Mouse (Mus musculus): ENCODE results near the gene Gm11077. TPM values are rescaled to one million over a fixed set of nuclear protein-coding genes. Genes with fewer than 3 reads are reported as not detected.
A peak's percentile ranks its signal among the peaks of the same experiment; 100 is the strongest.

The Gm11077 gene
- polyA plus RNA-seq (2015; fragmentation: Nextera tagmentation; extraction: Ambion mirVana), result not detected in 2 replicates

DNA sequence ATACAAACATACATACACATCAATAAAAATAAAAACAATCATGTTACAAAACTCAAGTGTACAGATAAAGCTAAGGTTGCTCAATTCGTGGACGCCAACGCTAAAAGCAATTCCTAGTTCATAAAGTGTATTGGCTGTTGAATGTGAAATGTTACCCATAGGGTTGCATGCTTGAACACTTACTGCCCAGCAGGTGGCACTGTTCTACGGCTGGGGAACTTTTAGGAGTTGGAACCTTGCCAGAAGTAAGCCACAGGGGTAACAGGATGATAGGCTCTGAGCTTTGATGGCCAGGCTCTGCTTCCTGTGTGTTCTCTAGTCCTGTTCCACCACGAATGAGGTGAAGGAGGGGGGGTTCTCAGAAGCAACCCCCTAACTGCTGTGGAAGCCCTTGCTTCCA, at the start of gene Gm11077:
Gene Gm11077, plus strand, starts transcription at position 13 of the 400 bp plus-strand sequence.
- no peak for DNase-seq (ENCODE audit: low spot score)

DNA sequence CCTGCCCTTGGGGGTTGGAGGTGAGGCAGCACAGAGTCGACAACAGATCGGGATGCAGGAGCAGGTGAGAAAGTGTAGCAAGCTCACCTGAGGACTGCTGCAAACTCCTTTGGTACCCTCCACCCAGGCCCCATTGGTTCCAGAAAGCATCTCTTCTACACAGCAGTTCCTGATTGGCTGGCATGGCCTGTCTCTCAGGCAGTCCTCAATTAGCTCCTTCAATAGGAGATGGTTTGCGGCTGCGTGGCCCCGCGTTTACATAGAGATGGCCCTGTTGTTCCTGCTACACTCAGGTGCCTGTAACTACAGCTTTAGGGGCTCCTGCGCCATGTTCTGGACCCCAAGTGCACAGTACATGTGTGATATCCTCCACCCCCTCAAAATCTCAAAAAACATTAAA, 48.4 kb upstream of the Gm11077 start:
- DNase-seq (ENCODE audit: low spot score), result no peak

DNA sequence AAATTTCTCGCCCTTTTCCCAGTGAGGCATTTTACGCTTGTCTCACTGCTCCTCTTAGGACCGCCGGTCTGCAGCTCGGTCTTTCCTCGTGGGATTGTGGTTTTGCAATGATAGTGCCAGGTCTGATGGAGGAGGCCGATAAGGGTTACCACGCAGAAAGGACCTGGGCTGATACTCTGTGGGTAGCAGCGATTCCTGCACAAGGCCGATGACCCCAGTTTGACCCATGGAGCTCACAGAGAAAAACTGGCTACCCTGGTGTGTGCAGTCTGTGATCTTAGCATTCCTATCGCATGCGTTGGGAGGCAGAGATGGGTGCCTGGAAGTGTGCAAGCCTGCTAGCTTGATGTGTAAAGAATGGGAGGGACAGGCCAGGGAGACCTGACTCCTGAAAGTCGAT, 46.3 kb upstream of the Gm11077 start:
- DNase-seq (ENCODE audit: low spot score), result no peak

DNA sequence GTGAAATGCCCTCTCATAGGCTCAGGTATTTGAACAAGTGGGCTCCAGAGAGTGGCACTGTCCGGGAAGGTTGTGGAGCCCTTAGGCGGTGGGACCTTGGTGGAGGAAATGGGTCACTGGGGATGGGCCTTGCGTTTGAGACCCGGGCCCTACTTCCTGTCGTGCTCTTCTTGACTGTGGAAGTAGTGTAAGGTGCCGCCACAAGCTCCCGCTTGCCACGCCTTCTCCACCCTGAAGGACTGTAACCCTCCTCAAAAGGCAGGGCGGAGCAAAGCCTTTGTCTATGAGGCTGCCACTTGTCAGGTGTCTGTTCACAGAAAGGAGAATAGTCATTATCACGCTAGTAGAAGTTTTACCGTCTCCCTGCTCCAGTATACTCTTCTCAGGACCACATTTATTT, 44.7 kb upstream of the Gm11077 start:
- DNase-seq (ENCODE audit: low spot score), result peak; percentile 39

DNA sequence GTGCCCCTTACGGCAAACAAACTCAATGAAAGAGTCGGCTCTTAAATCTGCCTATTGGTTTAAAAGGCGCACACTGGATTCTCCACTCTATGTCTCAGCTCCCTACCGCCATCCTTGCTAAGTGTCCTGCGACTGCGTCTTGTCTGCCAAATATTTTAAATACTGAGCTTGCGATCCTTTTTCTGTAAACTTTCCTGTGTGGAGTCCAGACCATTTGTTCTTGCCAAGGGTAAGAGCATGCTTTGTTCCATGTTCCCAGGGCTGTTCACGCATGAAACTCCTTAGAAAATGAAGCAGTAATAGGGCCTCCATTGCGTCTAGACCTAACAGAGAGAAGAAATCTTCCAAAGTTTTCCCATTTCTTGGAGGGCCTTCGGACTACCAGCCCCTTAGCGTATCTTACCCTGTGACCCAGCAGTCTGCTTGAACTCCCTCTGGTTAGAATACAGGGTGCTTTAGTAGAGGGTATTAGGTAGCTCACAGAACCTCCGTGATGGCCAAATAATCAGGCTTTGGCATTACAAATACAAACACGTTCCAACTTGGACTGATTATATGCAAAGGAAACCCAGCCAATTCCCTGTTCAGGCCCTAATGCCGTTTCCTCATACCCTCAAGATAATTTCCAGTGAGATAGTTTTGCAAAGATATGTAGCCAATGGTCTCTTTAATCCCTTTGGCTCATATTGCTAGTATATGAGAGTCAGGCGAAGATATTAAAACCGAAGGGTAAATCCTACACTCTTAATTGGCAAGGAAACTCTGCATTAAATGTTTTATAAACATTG, 39.3 kb upstream of the Gm11077 start:
- DNase-seq (ENCODE audit: low spot score), result no peak

DNA sequence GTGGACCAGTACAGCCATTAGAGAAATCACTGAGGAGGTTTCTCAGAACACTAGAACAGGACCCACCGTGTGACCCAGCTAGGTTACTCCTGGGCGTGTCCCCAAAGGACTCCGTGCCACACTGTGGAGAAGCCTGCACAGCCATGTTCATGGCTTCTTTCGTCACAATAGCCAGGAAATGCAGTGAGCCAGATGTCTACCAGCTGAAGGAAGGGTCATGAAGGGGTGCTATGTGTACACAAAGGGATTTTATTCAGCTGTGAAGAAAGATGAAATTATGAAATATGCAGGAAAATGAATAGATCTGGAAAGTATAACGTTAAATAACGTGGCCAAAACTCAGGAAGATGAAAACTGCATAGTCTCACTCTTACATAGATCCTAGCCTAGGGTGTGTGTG, 36.9 kb upstream of the Gm11077 start:
- no peak for DNase-seq (ENCODE audit: low spot score)

DNA sequence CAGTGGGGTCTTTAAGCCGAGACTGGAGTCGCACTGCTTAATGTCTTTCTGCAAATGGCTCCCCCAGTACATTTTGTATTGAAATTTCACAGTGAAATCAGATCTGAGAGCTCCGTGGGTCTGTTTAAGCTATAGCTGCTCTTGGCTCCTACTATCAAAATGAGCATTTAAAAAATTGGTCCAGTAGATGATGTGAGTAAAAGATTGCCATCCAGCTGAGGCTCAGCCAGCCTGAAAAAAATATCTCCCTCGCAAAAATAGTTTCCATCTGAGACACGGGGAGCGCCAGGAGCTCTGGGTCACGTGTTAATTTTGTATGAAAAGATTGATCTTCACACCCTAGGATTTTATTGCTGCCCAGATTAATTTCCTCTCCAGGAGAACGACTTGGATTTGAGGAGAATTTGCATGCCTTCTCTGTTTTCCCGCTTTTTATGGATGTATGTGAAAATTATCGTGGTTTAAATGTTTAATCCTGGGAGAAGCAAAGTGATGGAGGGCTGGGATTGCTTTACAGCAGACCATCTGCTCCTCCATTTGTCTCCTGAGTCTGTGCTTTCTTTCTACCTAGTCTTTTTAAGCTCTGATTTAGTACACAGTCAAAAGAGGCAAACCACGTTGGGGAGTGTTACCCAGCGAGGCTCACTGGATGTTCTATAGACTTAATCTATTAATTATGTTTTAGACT, 32.7 kb upstream of the Gm11077 start:
- no peak for DNase-seq (ENCODE audit: low spot score)

DNA sequence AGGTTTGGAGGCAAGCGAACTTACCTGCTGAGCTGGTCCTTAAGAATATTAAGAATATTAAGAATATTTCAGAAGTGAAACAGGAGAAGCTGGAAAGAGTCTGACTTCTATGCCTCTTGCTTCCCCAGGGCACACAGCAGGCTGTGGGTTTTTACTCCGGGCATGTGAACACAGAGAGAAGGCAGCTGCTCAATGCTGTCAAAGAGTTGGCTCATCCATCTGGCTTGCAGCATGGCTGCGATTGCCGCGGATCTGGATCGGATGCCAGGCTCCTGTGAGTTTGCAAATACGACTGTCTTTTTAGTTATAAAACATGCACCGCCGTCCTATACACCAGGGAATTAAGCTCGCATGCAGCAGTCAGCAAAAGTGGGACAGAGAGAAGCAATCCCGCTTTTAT, 31.1 kb upstream of the Gm11077 start:
- DNase-seq (ENCODE audit: low spot score), result no peak

DNA sequence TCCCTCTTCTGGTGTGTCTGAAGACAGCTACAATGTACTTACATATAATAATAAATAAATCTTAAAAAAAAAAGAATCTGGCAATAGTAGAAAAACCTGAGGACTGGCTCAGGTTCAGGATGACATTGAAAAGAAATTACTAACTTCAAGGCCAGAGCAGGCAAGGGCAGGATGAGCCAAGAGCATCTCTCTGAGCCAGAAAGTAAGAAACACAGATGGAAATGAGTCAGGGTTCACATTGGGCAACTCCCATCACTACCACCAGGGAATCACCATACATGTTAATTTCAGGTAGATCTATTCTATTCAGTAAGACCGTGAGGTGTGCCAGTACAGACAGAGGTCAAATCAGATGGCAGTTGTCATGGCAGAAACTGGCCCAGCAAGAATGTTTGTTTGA, 30.5 kb upstream of the Gm11077 start:
- no peak for DNase-seq (ENCODE audit: low spot score)

DNA sequence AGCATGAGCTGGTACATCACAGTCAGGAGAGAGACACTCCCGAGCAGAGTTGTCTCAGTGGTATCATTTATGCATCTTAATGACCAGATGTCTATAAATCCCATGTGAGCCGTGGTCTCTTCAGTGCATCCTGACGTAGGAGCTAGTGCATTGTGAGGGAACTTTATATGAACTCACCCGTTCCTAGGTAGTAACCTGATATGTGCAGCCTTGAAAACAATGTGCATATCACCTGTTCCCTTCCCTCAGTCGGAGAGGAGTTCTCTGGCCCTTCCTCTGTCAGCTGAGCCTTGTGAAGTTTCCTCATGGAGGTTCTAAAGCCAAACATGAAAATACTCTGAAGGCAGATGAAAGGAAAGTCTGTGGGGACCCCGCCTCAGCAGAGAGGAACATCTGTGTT, 27.8 kb upstream of the Gm11077 start:
- no peak for DNase-seq (ENCODE audit: low spot score)

DNA sequence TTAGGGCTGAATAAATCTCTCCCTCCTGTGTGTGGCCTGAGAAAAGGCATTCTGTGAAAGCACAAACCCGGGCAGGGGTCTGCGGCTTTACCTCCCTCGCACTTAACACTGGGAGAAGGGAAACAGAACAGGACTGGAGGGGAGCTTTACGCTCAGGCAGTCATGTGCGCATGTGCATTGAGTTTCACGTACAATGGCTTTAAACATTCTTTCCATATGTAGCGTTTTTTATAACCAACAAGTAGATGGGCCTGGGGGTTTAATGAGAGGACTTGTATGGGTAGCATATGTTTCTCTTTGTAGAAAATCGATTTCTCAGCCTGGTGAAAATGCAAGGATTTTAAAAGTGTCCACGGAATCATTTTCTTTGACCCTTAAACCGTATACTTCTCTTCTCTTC, 24.0 kb upstream of the Gm11077 start:
- DNase-seq (ENCODE audit: low spot score), result no peak

DNA sequence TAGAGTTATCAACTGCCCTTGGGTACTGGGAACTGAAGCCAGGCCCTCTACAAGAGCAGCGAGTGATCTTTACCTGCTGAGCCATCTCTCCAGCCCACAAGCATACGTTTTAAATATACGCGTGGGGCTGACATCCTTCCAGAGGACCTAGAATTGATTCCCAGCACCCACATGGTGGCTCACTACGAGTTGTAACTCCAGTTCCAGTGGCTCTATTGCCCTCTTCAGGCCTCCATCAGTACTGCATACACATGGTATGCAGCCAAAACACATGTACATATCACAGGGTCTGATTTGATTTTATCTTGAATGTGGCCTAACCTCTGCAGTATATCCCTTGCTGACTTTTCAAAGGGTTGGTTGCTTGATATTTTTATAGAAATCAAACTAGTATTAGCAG, 23.0 kb upstream of the Gm11077 start:
- DNase-seq (ENCODE audit: low spot score), result no peak

DNA sequence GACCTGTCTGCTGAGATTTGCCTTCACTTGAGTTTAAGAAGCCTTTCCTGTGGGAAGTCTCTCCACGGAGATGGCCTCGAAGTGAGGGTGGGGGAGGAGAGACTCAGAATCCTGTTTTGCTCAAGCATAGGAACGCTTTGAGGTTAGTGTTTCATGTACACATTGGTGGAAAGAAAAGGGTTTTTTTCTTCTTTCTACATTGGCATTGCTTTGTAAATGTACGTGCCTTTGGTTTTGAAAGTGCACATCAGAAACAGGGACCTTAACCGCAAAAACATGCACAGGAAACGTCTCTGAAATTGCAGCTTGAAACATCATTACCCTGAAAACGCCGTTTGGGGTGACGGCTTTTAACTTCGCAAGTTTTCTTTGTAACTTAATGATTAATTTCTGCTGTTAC, 21.0 kb upstream of the Gm11077 start:
- peak; percentile 82 for DNase-seq (ENCODE audit: low spot score)

DNA sequence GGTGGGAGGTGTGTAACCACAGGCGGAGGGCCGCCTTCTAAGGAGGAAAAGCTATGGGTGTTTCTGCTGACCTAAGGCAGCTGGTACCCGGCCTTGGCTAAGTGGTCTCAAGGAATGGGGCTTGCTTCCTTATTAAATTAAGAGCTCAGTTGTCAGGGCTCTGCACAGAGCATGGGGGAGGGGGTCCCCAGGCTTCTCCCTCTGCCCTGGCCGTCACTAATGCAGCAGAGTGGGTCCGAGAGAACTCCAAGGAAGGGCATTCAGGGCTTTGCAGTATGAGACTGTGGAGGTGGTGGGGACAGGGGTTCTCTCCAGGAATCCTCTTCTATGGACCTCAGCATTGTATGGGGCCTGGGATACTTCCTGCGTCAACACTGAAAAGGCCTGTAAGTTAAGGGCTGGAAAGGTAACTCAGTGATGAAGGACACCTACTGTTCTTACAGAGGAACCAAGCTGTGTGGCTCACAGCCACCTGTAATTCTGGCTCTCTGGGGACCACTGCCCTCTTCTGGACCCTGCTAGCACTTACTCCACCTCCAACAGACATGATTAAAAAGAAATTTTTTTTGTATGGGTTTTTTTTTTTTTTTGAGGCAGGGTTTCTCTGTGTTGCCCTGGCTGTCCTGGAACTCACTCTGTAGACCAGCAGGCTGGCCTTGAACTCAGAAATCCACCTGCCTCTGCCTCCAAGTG, 19.5 kb upstream of the Gm11077 start:
- peak; percentile 59 for DNase-seq (ENCODE audit: low spot score)

DNA sequence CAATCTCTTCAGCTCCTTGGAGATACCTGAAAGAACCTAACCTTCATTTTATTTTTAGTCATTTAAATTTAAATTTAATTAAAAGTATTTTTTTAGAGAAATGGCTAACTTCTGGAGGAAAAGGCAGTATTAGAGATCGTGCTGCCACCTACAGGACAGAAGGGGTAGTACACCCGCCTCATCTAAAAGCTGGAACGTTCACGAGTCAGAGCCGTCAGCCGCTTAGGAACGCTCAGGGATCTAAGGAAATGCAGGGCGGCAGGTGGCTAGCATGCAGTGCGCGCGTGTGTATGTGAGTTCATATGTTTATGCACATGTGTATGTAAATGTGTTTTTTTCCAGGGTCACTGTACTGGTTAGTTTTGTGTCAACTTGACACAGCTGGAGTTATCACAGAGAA, 16.3 kb upstream of the Gm11077 start:
- peak; percentile 65 for DNase-seq (ENCODE audit: low spot score)

DNA sequence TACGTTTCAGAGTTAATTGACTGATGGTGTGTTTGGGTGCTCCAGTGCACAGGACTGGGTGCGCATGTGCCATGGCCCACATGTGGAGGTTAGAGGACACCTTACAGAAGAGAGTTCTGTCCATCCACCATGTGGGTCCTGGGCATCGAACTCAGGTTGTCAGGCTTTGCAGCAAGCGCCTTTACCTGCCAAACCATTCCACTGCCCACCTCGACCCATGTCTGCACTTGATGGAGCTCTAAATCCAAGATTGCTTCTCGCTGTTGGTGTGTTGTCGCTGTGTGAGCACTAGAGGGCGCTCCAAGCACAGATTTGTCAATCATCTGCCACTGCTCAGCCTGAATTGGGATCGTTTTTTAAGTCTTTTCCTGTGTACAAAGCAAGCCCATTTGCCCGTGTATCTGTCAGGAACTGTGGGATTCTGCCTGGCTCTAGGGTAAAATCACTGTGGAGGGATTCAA, 14.1 kb upstream of the Gm11077 start:
- peak; percentile 79 for DNase-seq (ENCODE audit: low spot score)

DNA sequence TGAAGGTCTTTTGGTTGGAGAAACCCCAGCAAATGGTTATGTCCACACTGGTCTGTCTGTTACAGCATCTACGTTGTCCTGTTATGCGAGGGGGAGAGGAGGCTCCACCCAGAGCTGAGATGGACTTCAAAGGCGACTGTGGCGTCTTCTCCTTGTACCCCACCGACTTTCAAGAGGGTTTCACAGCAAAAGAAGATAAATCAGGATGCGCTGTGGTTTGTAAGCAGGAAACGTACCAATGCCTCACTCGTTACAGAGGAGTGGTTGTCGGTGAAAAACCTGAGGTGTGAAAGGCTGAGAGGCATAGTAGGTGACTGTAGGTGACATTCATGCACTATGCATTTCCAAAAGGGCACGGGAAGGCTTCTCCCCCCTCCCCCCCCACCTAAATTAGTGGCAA, 7.0 kb upstream of the Gm11077 start:
- DNase-seq (ENCODE audit: low spot score), result peak; percentile 31

DNA sequence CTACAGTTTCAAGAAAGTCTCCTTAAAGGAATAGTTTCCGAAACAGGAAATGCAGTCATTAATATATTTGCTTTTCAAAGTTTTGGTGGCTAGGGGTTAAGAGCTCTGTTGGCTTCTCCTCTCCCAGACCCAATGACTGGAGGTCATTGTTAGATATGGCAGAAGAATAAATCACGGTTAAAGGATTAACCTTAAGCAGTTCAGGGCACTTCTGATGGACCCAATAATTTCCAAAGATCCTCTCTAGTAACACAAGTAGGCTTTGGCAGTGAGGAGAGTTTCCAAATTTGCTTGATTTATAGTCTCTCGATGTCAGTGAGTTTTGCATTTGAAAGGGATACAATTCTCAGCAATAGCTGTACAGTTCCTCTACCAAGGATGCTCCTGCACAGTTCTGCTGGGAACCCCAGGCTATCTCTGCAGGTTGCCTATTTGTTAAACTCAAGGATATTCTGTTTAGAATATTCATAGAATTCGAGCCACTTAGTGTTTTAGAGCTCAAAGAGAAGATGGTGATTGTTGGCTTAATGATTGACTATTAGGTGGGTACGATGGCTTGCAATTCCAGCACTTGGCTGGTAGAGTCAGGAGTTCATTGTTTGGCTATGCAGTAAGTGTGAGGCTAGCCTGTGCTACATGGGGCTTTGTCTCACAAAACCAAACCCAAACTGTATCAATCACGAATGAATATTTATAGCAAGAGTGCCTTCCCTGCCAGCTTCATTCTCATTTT, 1.8 kb downstream of the Gm11077 start:
- no peak for DNase-seq (ENCODE audit: low spot score)

DNA sequence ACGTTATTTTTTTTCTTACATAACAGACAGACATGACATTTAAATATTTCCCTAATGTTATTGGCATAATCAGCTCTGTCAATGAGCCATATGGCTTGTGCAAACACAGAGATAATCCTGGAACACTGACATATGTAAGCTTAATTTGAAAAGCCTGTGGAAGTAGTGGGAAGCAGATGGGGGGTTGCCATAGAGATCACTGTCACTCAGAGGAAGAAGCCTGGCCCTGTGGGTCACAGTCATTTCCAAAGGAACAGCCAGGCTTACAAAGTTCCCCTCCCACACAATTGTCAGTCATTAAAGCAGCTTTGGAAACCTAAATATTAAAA, 2.3 kb downstream of the Gm11077 start:
- no peak for DNase-seq (ENCODE audit: low spot score)

DNA sequence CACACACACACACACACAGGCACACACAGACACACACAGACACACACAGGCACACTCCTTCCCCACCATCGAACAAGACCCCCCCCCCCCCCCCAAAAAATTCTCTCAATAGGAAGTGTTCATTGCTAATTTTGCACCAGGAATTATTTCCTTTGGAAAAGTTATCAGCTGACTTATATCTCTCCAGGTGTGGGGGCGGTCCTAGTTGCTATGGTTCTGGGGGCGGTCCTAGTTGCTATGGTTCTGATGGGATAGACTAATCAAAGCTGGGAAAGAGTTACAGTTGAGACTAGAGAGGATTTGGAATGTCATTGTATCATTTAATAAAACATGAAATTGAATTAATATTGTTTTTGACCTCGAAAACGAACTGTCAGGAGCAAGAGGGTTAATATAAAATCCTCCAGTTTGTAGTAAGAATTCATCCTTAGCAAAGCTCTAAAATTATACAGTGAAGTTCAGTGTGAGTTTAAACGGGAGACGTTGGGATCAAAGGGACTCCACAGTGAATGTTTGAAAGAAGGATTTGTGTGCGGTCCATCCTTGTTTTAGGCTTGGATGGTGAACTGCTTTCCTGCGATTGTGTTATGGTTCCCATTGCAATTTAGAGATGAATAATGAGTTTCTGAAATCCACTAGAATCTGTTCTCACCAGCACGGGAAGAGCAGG, 4.0 kb downstream of the Gm11077 start:
- DNase-seq (ENCODE audit: low spot score), result no peak

DNA sequence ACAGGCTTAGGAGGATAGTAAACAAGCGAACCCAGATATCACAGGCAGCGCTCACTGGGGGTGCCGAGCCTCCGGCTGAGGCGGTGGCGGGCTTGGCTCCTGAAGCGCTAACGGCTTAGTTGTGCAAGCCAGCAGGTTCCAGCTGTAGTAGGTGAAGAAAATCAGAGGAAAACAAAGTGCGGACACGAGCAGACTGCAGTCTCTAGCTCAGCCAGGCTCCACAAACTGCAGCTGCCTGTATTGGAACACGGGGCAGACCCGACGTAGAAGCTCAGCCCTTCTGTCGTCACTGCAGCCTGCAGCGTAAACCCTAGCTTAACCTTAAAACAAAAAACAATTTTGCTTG, 4.5 kb downstream of the Gm11077 start:
- DNase-seq (ENCODE audit: low spot score), result no peak
